ENCODE assay signal across 31 mouse cellular contexts in the genomic region with DNA sequence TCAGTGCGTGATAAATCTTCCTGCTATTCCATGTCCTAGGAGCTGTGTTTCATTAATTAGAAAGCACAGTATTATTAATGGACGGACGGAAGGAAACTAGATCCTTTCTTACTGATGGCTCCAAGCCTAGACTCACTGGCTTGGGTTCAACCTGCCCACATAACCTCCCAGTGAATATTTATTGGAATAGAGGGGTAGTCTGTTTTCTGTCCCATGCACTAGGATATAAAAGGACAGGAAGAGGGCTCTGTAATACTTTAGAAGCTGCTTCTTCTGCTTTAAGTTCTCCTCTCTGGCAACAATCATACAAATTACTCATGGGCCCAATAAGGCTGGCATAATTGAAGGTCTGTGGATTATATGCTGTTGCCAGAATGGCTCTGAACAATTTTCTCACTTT.
DNase-seq lines count a peak whose midpoint lies in the region; ATAC-seq lines count a peak whose summit lies in the region.
"Had no signal": no experiment of that assay in that cellular context is flagged by ENCODE, and none has a peak within 500 bp of the region (broad histone marks: within the 10 kb centered on the region; RNA-seq: fewer than 3 reads in every experiment).

No protein-coding gene starts in this region.

- H3K4me3 ChIP-seq in intestine, embryonic 16.5 days (ENCODE audit: low read length) = no peak overlapping the region
- H3K4me3 ChIP-seq: erythroblast, embryonic 14.5 days; forebrain, embryonic 12.5 days; heart, embryonic 10.5 days; heart, embryonic 15.5 days; left cerebral cortex, adult 2 months; limb, embryonic 12.5 days; liver, embryonic 15.5 days; lung, embryonic 15.5 days; midbrain, embryonic 10.5 days; midbrain, embryonic 15.5 days; neural tube, embryonic 15.5 days; stomach, embryonic 15.5 days had no signal

- no peaks in the 10 kb centered on the region for H3K9me3 ChIP-seq in intestine, embryonic 16.5 days (ENCODE audit: control insufficient read depth, low read length)
- H3K9me3 ChIP-seq: forebrain, embryonic 12.5 days; heart, embryonic 10.5 days; heart, embryonic 15.5 days; limb, embryonic 12.5 days; liver, embryonic 15.5 days; lung, embryonic 15.5 days; midbrain, embryonic 10.5 days; midbrain, embryonic 15.5 days; neural tube, embryonic 15.5 days; stomach, embryonic 15.5 days had no signal

- no peak overlapping the region for H3K9ac ChIP-seq in intestine, embryonic 16.5 days (ENCODE audit: low read depth, low read length)
- H3K9ac ChIP-seq: forebrain, embryonic 12.5 days; heart, embryonic 15.5 days; hindbrain, embryonic 14.5 days; limb, embryonic 12.5 days; liver, embryonic 15.5 days; lung, embryonic 15.5 days; midbrain, embryonic 15.5 days; neural tube, embryonic 15.5 days; stomach, embryonic 15.5 days had no signal

- intact Hi-C loops in heart, postnatal 10 days (cut with DNase I) = no loop called here
- intact Hi-C loops in heart, postnatal 25 days (cut with DNase I) = no loop called here

- H3K4me1 ChIP-seq in intestine, embryonic 16.5 days (ENCODE audit: control insufficient read depth, insufficient read depth, low read length) = no peaks in the 10 kb centered on the region
- H3K4me1 ChIP-seq: heart, embryonic 10.5 days; heart, embryonic 15.5 days; limb, embryonic 12.5 days; liver, embryonic 15.5 days; lung, embryonic 15.5 days; midbrain, embryonic 10.5 days; midbrain, embryonic 15.5 days; neural tube, embryonic 15.5 days; stomach, embryonic 15.5 days had no signal

- ATAC-seq in intestine, embryonic 16.5 days = peak; percentile 31; the same call in 1 of the 2 replicates
- ATAC-seq: inflammation-experienced regulatory T-cells, adult 6 months; midbrain, embryonic 15.5 days; Patski had no signal

- DNase-seq in cerebellum, postnatal 10 days = peak; percentile 15 to 28
- DNase-seq in cerebellum, postnatal 36 days = no peak
- peak; percentile 3 for DNase-seq in heart, postnatal 10 days
- no peak for DNase-seq in heart, postnatal 25 days (ENCODE audit: low spot score)
- DNase-seq in kidney, postnatal 14 days = peak; percentile 5
- no peak for DNase-seq in kidney, adult 18-20 months
- DNase-seq in yolk sac, embryonic 10.5 days (ENCODE audit: low spot score) = no peak
- DNase-seq: adrenal gland, postnatal 14 days; cerebellum, adult 11-12 months; cerebellum, adult 9-11 months; heart, postnatal 4 days; retina, postnatal 1 day; right cerebral cortex, postnatal 14 days; thymus, adult 2 months; thymus, postnatal 36 days had no signal

- WGBS in intestine, embryonic 16.5 days = 80% methylated on average over 3 of the region's 3 CpGs

- no peaks in the 10 kb centered on the region for H3K36me3 ChIP-seq in intestine, embryonic 16.5 days (ENCODE audit: control insufficient read depth, insufficient read depth, low read length)
- H3K36me3 ChIP-seq: forebrain, embryonic 12.5 days; heart, embryonic 10.5 days; heart, embryonic 15.5 days; limb, embryonic 12.5 days; liver, embryonic 15.5 days; lung, embryonic 15.5 days; midbrain, embryonic 10.5 days; midbrain, embryonic 15.5 days; neural tube, embryonic 15.5 days; stomach, embryonic 15.5 days had no signal

- H3K27ac ChIP-seq in intestine, embryonic 16.5 days (ENCODE audit: low read length) = no peak overlapping the region
- H3K27ac ChIP-seq: forebrain, embryonic 12.5 days; heart, embryonic 10.5 days; heart, embryonic 15.5 days; hindbrain, embryonic 14.5 days; left cerebral cortex, adult 2 months; limb, embryonic 12.5 days; liver, embryonic 15.5 days; lung, embryonic 15.5 days; midbrain, embryonic 10.5 days; midbrain, embryonic 15.5 days; neural tube, embryonic 15.5 days; stomach, embryonic 15.5 days had no signal

- H3K4me2 ChIP-seq in intestine, embryonic 16.5 days (ENCODE audit: low read depth, low read length) = no peak overlapping the region
- H3K4me2 ChIP-seq: forebrain, embryonic 12.5 days; heart, embryonic 15.5 days; hindbrain, embryonic 14.5 days; limb, embryonic 12.5 days; liver, embryonic 15.5 days; lung, embryonic 15.5 days; midbrain, embryonic 15.5 days; neural tube, embryonic 15.5 days; stomach, embryonic 15.5 days had no signal

- H3K27me3 ChIP-seq in intestine, embryonic 16.5 days (replicated peaks; ENCODE audit: control insufficient read depth, insufficient read depth, low read length) = no peaks in the 10 kb centered on the region
- H3K27me3 ChIP-seq: forebrain, embryonic 12.5 days; heart, embryonic 15.5 days; limb, embryonic 12.5 days; liver, embryonic 15.5 days; lung, embryonic 15.5 days; midbrain, embryonic 15.5 days; neural tube, embryonic 15.5 days; Patski; stomach, embryonic 15.5 days had no signal

Comparison
In these comparisons a context has a peak if more than half of its experiments do, and no peak if none do; other contexts are left out.
1. DNase-seq: peak in cerebellum, postnatal 10 days (2 of 2), heart, postnatal 10 days (2 of 2) and kidney, postnatal 14 days (single experiment); none in cerebellum, postnatal 36 days (0 of 2), heart, postnatal 25 days (single experiment), kidney, adult 18-20 months (single experiment) and yolk sac, embryonic 10.5 days (single experiment).